Mouse (Mus musculus) intestine, postnatal 0 days (tissue): Measurements from ENCODE around the gene Olfr129. TPM values are rescaled to one million over a fixed set of nuclear protein-coding genes. Genes with fewer than 3 reads are reported as not detected.

Source experiments
- ATAC-seq: fragments of 200-750 bp; cut with Nextera tagmentation; 2 replicates; pipeline ENCODE4 v1.8.0; 2017; ENCODE audit warnings: mild to moderate bottlenecking, moderate TSS enrichment, moderate library complexity
- H3K27ac ChIP-seq: fragments of 300-500 bp; sonication (generic); 2 replicates; pipeline ENCODE4 v1.5.1; 2014; ENCODE audit warnings: mild to moderate bottlenecking, low read depth, low read length, moderate library complexity
- H3K27me3 ChIP-seq: fragments of 300-500 bp; sonication (generic); replicated peaks from 2 replicates; pipeline ENCODE4 v1.6.1; 2014; ENCODE audit warnings: low read length, mixed read lengths; ENCODE audit not compliant: control insufficient read depth, insufficient read depth
- H3K36me3 ChIP-seq: fragments of 300-500 bp; sonication (generic); 2 replicates; pipeline ENCODE4 v1.6.1; 2014; ENCODE audit warnings: mild to moderate bottlenecking, moderate library complexity; ENCODE audit not compliant: control insufficient read depth, insufficient read depth
- H3K4me1 ChIP-seq: fragments of 300-500 bp; sonication (generic); replicated peaks from 2 replicates; pipeline ENCODE4 v1.6.1; 2014; ENCODE audit warnings: antibody characterized with exemption, low read length, mixed read lengths; ENCODE audit not compliant: control insufficient read depth, insufficient read depth
- H3K4me2 ChIP-seq: fragments of 300-500 bp; sonication (generic); replicated peaks from 2 replicates; pipeline ENCODE4 v1.6.1; 2014; ENCODE audit warnings: low read depth, mild to moderate bottlenecking, moderate library complexity
- H3K4me3 ChIP-seq: fragments of 300-500 bp; sonication (generic); 2 replicates; pipeline ENCODE4 v1.5.1; 2014; ENCODE audit warnings: low read depth, low read length
- H3K9ac ChIP-seq: fragments of 300-500 bp; sonication (generic); 2 replicates; pipeline ENCODE4 v1.6.1; 2014; ENCODE audit warnings: mild to moderate bottlenecking, low read depth, low read length
- H3K9me3 ChIP-seq: fragments of 300-500 bp; sonication (generic); 2 replicates; pipeline ENCODE4 v1.6.1; 2016; ENCODE audit warnings: mixed run types; ENCODE audit not compliant: control insufficient read depth
- CTCF ChIP-seq: sonication (generic); IDR thresholded peaks from 2 replicates; pipeline ENCODE4 v1.5.1; 2016; ENCODE audit warnings: low read depth, mild to moderate bottlenecking, control low read depth, antibody characterized with exemption, moderate library complexity
- WGBS: fragments of 180-500 bp; shearing (Covaris S2); extraction: QIAGEN DNeasy Blood & Tissue Kit; methylation state at CpG from one replicate; pipeline ENCODE4 v1.1.7; 2014; 5-methylcytosine and 5-hydroxymethylcytosine counted together
- polyA plus RNA-seq: library from polyadenylated mRNA; unstranded; fragments of >200 nt; fragmentation: Nextera tagmentation; extraction: Ambion mirVana; gene quantifications from 2 replicates; pipeline ENCODE4 v1.2.1, GENCODE M21; 2015

Olfr129 gene
- not detected in 2 replicates for polyA plus RNA-seq

GRCm38 (mm10) chr17:38059979-38060378 lies at the start of gene Olfr129:
TSS of gene Olfr129 (minus strand) at chr17:38060079.
- no peak within 1 kb of the TSS for H3K9ac ChIP-seq
- no peaks in the 10 kb centered on the region for H3K9me3 ChIP-seq
- 68% methylated on average over 1 of the region's 1 CpGs for WGBS
- no peak for TF ChIP-seq CTCF
- no peak within 1 kb of the TSS for H3K27ac ChIP-seq
- H3K36me3 ChIP-seq = no peaks in the 10 kb centered on the region
- H3K4me3 ChIP-seq = no peak within 1 kb of the TSS
- no peaks in the 10 kb centered on the region for H3K27me3 ChIP-seq
- ATAC-seq = no peak
- no peak within 1 kb of the TSS for H3K4me2 ChIP-seq
- no peaks in the 10 kb centered on the region for H3K4me1 ChIP-seq

DNA sequence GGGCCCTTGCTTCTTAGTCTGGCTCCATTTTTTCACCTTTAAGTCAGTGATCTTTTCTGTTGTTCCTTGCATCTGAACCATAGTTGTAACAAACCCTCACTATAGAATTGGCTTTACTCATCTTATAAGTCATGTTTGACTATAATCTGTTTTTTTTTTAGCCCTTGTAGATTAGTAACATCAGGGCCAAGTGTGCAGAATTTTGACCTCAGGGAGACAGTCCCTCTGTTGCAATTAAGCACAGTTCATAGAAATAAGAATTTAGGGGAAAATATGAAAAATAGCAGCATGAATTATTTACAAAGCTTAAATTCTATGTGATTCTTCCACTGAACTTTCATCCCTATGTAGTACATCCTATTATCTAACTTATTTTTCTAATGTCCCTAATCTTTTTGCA lies 28.7 kb upstream of the Olfr129 start, which contains the start of gene Olfr131:
Gene Olfr131 (minus strand): TSS at position 101 of the 400 bp plus-strand sequence.
- H3K4me1 ChIP-seq = no peaks in the 10 kb centered on the region
- H3K27ac ChIP-seq = no peak within 1 kb of the TSS
- no peak within 1 kb of the TSS for H3K4me2 ChIP-seq
- no peak within 1 kb of the TSS for H3K9ac ChIP-seq
- no peaks in the 10 kb centered on the region for H3K9me3 ChIP-seq
- no peaks in the 10 kb centered on the region for H3K27me3 ChIP-seq
- no peak for TF ChIP-seq CTCF
- no peaks in the 10 kb centered on the region for H3K36me3 ChIP-seq
- ATAC-seq = no peak
- H3K4me3 ChIP-seq = no peak within 1 kb of the TSS

DNA sequence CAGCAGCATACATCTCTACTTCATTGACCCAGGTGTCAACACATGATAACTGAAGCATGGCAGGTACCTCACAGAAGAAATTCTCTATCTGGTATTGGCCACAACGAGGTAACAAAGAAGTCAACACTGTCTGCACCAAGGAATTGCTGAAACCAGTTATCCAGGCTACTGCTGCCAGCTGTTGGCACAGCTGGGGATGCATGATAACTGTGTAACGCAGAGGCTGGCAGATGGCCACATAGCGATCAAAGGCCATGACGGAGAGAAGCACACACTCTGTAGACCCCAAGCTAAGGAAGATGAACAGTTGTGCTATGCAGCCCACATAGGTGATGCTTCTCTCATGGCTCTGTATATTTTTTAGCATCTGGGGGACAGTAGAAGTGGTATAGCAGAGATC lies 22.5 kb upstream of the Olfr129 start:
- H3K27ac ChIP-seq = no peak overlapping the region
- no peaks in the 10 kb centered on the region for H3K36me3 ChIP-seq
- no peak for ATAC-seq
- no peaks in the 10 kb centered on the region for H3K4me1 ChIP-seq
- no peaks in the 10 kb centered on the region for H3K27me3 ChIP-seq
- no peak overlapping the region for H3K9ac ChIP-seq
- no peak overlapping the region for H3K4me3 ChIP-seq
- TF ChIP-seq CTCF = no peak
- no peak overlapping the region for H3K4me2 ChIP-seq
- WGBS = 80% methylated on average over 4 of the region's 4 CpGs
- H3K9me3 ChIP-seq = no peaks in the 10 kb centered on the region

DNA sequence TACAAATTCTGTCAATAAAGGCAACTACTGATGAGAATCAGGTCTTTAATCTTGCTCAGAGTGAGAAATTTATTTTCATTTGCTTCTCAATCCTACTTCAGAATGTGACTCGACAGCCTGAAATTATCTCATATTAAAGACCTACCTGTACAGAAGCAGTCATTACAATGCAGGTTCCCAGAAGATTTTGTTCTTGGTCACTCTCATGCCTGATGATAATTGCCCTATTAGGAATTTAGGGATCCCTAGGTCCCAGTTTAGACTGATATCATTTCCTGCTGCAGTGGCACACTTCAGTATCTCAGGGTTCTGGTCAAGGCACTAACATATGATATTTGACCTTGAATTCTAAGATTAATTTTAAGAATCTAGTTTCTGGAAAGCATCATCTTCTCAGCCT lies 3.7 kb upstream of the Olfr129 start, which contains the start of gene Olfr130:
Gene Olfr130 (plus strand): TSS at position 301 of the 400 bp plus-strand sequence.
- Histone ChIP-seq H3K9ac (no peak within 1 kb of the TSS), H3K4me3 (no peak within 1 kb of the TSS), H3K9me3 (no peaks in the 10 kb centered on the region), H3K4me2 (no peak within 1 kb of the TSS), H3K36me3 (no peaks in the 10 kb centered on the region), H3K4me1 (no peaks in the 10 kb centered on the region), H3K27ac (no peak within 1 kb of the TSS), H3K27me3 (no peaks in the 10 kb centered on the region)
- no peak for TF ChIP-seq CTCF
- WGBS = 78% methylated on average over 1 of the region's 1 CpGs
- ATAC-seq = no peak

GRCm38 (mm10) chr17:38026297-38026696 lies 33.6 kb downstream of the Olfr129 start:
- no peak overlapping the region for H3K9ac ChIP-seq
- TF ChIP-seq CTCF = no peak
- H3K4me1 ChIP-seq = no peaks in the 10 kb centered on the region
- H3K27me3 ChIP-seq = no peaks in the 10 kb centered on the region
- H3K4me3 ChIP-seq = no peak overlapping the region
- H3K27ac ChIP-seq = no peak overlapping the region
- no peak overlapping the region for H3K4me2 ChIP-seq
- 31% methylated on average over 5 of the region's 5 CpGs for WGBS
- H3K9me3 ChIP-seq = no peaks in the 10 kb centered on the region
- ATAC-seq = no peak
- H3K36me3 ChIP-seq = no peaks in the 10 kb centered on the region

- Histone ChIP-seq H3K4me2 (no peak overlapping the region), H3K4me3 (no peak overlapping the region), H3K4me1 (no peaks in the 10 kb centered on the region), H3K27me3 (no peaks in the 10 kb centered on the region), H3K9ac (no peak overlapping the region), H3K9me3 (no peaks in the 10 kb centered on the region), H3K36me3 (no peaks in the 10 kb centered on the region), H3K27ac (no peak overlapping the region)
- WGBS = 82% methylated on average over 2 of the region's 2 CpGs
- TF ChIP-seq CTCF = no peak
- no peak for ATAC-seq
Measured at GRCm38 (mm10) chr17:38016341-38016740, 43.5 kb downstream of the Olfr129 start.

GRCm38 (mm10) chr17:38004996-38005395 lies 54.9 kb downstream of the Olfr129 start:
- TF ChIP-seq CTCF = no peak
- H3K4me3 ChIP-seq = no peak overlapping the region
- no peak overlapping the region for H3K27ac ChIP-seq
- ATAC-seq = no peak
- H3K9ac ChIP-seq = no peak overlapping the region
- H3K36me3 ChIP-seq = no peaks in the 10 kb centered on the region
- no peaks in the 10 kb centered on the region for H3K9me3 ChIP-seq
- no peak overlapping the region for H3K4me2 ChIP-seq
- H3K27me3 ChIP-seq = no peaks in the 10 kb centered on the region
- 68% methylated on average over 2 of the region's 2 CpGs for WGBS
- H3K4me1 ChIP-seq = no peaks in the 10 kb centered on the region

Other genes with a start within 250 kb of the Olfr129 start
- gene Olfr125, start 227.1 kb downstream of the Olfr129 start, polyA plus RNA-seq = not detected in 2 replicates
- gene Olfr126, start 212.6 kb downstream of the Olfr129 start, polyA plus RNA-seq = not detected in 2 replicates
- not detected in 2 replicates for gene Olfr127, start 159.6 kb downstream of the Olfr129 start, polyA plus RNA-seq
- gene Olfr128, start 139.5 kb downstream of the Olfr129 start, polyA plus RNA-seq = not detected in 2 replicates
- not detected in 2 replicates for gene Olfr761, start 107.0 kb downstream of the Olfr129 start, polyA plus RNA-seq
- not detected in 2 replicates for gene Olfr130, start 3.8 kb upstream of the Olfr129 start, polyA plus RNA-seq
- gene Olfr131, start 28.6 kb upstream of the Olfr129 start, polyA plus RNA-seq = not detected in 2 replicates
- gene Olfr132, start 74.4 kb upstream of the Olfr129 start, polyA plus RNA-seq = not detected in 2 replicates
- not detected in 2 replicates for gene Olfr133, start 85.2 kb upstream of the Olfr129 start, polyA plus RNA-seq
- not detected in 2 replicates for gene Olfr134, start 111.3 kb upstream of the Olfr129 start, polyA plus RNA-seq
- gene Olfr135, start 144.3 kb upstream of the Olfr129 start, polyA plus RNA-seq = not detected in 2 replicates
- gene Olfr138, start 201.0 kb upstream of the Olfr129 start, polyA plus RNA-seq = not detected in 2 replicates
- not detected in 2 replicates for gene Olfr137, start 247.5 kb upstream of the Olfr129 start, polyA plus RNA-seq